Mouse (Mus musculus): ENCODE measurements around the gene Dohh.

- TF ChIP-seq CTCF (IDR thresholded peaks at IDR 0.05) (no peak), EP300 (IDR thresholded peaks at IDR 0.05) (no peak)
Measured at GRCm38 (mm10) chr10:81401205-81401520, 16.9 kb downstream of the Dohh start.
